Mouse (Mus musculus): ENCODE measurements around the gene Ppp1r14c. TPM values are rescaled to one million over a fixed set of nuclear protein-coding genes. Genes with fewer than 3 reads are reported as not detected.

The Ppp1r14c gene
- polyA plus RNA-seq, 1 experiment from 2014 or later = 315 TPM

- Histone ChIP-seq H3K27ac (replicated peaks in 1 of 2; ENCODE audit: control insufficient read depth in 1 of 2, insufficient read depth in 1 of 2, low read depth in 2 of 2, low read length in 2 of 2) (peak overlapping the region; percentile 74 to 83), H3K9me3 (ENCODE audit: control insufficient read depth, low read length) (no peaks in the 10 kb centered on the region), H3K36me3 (ENCODE audit: control insufficient read depth, insufficient read depth, low read length) (no peaks in the 10 kb centered on the region), H3K4me3 (ENCODE audit: control insufficient read depth in 1 of 2, insufficient read depth in 1 of 2, low read depth in 1 of 2, low read length in 2 of 2) (no peak overlapping the region), H3K4me2 (ENCODE audit: low read length) (peak overlapping the region; percentile 39), H3K4me1 (ENCODE audit: control insufficient read depth in 2 of 2, insufficient read depth in 2 of 2, low read length in 2 of 2) (peaks cover 37 to 68% of the 10 kb centered on the region in 2 experiments), H3K9ac (ENCODE audit: low read length) (no peak overlapping the region; the same call in 1 of the 2 replicates), H3K27me3 (ENCODE audit: control insufficient read depth, insufficient read depth, low read length) (no peaks in the 10 kb centered on the region)
- no peak for ATAC-seq (ENCODE audit: insufficient number of reproducible peaks, insufficient read depth, low FRiP score, low read depth)
- 28% methylated on average over 5 of the region's 5 CpGs for WGBS
Measured at GRCm38 (mm10) chr10:3394193-3394592, 28.3 kb downstream of the Ppp1r14c start.

GRCm38 (mm10) chr10:3394671-3395288, 28.9 kb downstream of the Ppp1r14c start:
- H3K4me2 ChIP-seq (ENCODE audit: low read length) = peak overlapping the region; percentile 39
- H3K27me3 ChIP-seq (ENCODE audit: control insufficient read depth, insufficient read depth, low read length) = no peaks in the 10 kb centered on the region
- peak; percentile 15; the same call in 1 of the 2 replicates for ATAC-seq (ENCODE audit: insufficient number of reproducible peaks, insufficient read depth, low FRiP score, low read depth)
- H3K9ac ChIP-seq (ENCODE audit: low read length) = no peak overlapping the region
- WGBS = 14% methylated on average over 4 of the region's 4 CpGs
- peaks cover 37 to 66% of the 10 kb centered on the region in 2 experiments for H3K4me1 ChIP-seq (ENCODE audit: control insufficient read depth in 2 of 2, insufficient read depth in 2 of 2, low read length in 2 of 2)
- peak overlapping the region; percentile 74 to 83 for H3K27ac ChIP-seq (replicated peaks in 1 of 2; ENCODE audit: control insufficient read depth in 1 of 2, insufficient read depth in 1 of 2, low read depth in 2 of 2, low read length in 2 of 2)
- H3K9me3 ChIP-seq (ENCODE audit: control insufficient read depth, low read length) = no peaks in the 10 kb centered on the region
- no peaks in the 10 kb centered on the region for H3K36me3 ChIP-seq (ENCODE audit: control insufficient read depth, insufficient read depth, low read length)
- no peak overlapping the region for H3K4me3 ChIP-seq (ENCODE audit: control insufficient read depth in 1 of 2, insufficient read depth in 1 of 2, low read depth in 1 of 2, low read length in 2 of 2)

- 9% methylated on average over 12 of the region's 12 CpGs for WGBS
- H3K4me1 ChIP-seq (ENCODE audit: control insufficient read depth in 2 of 2, insufficient read depth in 2 of 2, low read length in 2 of 2) = peaks cover 33 to 60% of the 10 kb centered on the region in 2 experiments
- H3K27me3 ChIP-seq (ENCODE audit: control insufficient read depth, insufficient read depth, low read length) = no peaks in the 10 kb centered on the region
- H3K9ac ChIP-seq (ENCODE audit: low read length) = no peak overlapping the region
- peak overlapping the region; percentile 74 to 83 for H3K27ac ChIP-seq (replicated peaks in 1 of 2; ENCODE audit: control insufficient read depth in 1 of 2, insufficient read depth in 1 of 2, low read depth in 2 of 2, low read length in 2 of 2)
- peak overlapping the region; percentile 39 for H3K4me2 ChIP-seq (ENCODE audit: low read length)
- H3K4me3 ChIP-seq (ENCODE audit: control insufficient read depth in 1 of 2, insufficient read depth in 1 of 2, low read depth in 1 of 2, low read length in 2 of 2) = no peak overlapping the region
- H3K36me3 ChIP-seq (ENCODE audit: control insufficient read depth, insufficient read depth, low read length) = no peaks in the 10 kb centered on the region
- H3K9me3 ChIP-seq (ENCODE audit: control insufficient read depth, low read length) = no peaks in the 10 kb centered on the region
- peak; percentile 78 for ATAC-seq (ENCODE audit: insufficient number of reproducible peaks, insufficient read depth, low FRiP score, low read depth)
Measured at GRCm38 (mm10) chr10:3395341-3395931, 29.6 kb downstream of the Ppp1r14c start.

- H3K4me3 ChIP-seq (ENCODE audit: control insufficient read depth in 1 of 2, insufficient read depth in 1 of 2, low read depth in 1 of 2, low read length in 2 of 2) = no peak overlapping the region
- ATAC-seq (ENCODE audit: insufficient number of reproducible peaks, insufficient read depth, low FRiP score, low read depth) = no peak
- H3K9ac ChIP-seq (ENCODE audit: low read length) = no peak overlapping the region
- H3K4me1 ChIP-seq (ENCODE audit: control insufficient read depth in 2 of 2, insufficient read depth in 2 of 2, low read length in 2 of 2) = peaks cover 33 to 58% of the 10 kb centered on the region in 2 experiments
- WGBS = 57% methylated on average over 10 of the region's 10 CpGs
- no peaks in the 10 kb centered on the region for H3K27me3 ChIP-seq (ENCODE audit: control insufficient read depth, insufficient read depth, low read length)
- peak overlapping the region; percentile 74 to 83 for H3K27ac ChIP-seq (replicated peaks in 1 of 2; ENCODE audit: control insufficient read depth in 1 of 2, insufficient read depth in 1 of 2, low read depth in 2 of 2, low read length in 2 of 2)
- H3K9me3 ChIP-seq (ENCODE audit: control insufficient read depth, low read length) = no peaks in the 10 kb centered on the region
- no peaks in the 10 kb centered on the region for H3K36me3 ChIP-seq (ENCODE audit: control insufficient read depth, insufficient read depth, low read length)
- H3K4me2 ChIP-seq (ENCODE audit: low read length) = peak overlapping the region; percentile 39
Measured at GRCm38 (mm10) chr10:3396008-3396795, 30.3 kb downstream of the Ppp1r14c start.

- no peaks in the 10 kb centered on the region for H3K27me3 ChIP-seq (ENCODE audit: control insufficient read depth, insufficient read depth, low read length)
- no peaks in the 10 kb centered on the region for H3K9me3 ChIP-seq (ENCODE audit: control insufficient read depth, low read length)
- ATAC-seq (ENCODE audit: insufficient number of reproducible peaks, insufficient read depth, low FRiP score, low read depth) = no peak
- H3K4me3 ChIP-seq (ENCODE audit: control insufficient read depth in 1 of 2, insufficient read depth in 1 of 2, low read depth in 1 of 2, low read length in 2 of 2) = no peak overlapping the region
- no peak overlapping the region for H3K4me2 ChIP-seq (ENCODE audit: low read length)
- no peaks in the 10 kb centered on the region for H3K36me3 ChIP-seq (ENCODE audit: control insufficient read depth, insufficient read depth, low read length)
- peak overlapping the region in 1 of 2 experiments; percentile 74; a peak in 1 of 4 replicates for H3K27ac ChIP-seq (replicated peaks in 1 of 2; ENCODE audit: control insufficient read depth in 1 of 2, insufficient read depth in 1 of 2, low read depth in 2 of 2, low read length in 2 of 2)
- 76% methylated on average over 3 of the region's 3 CpGs for WGBS
- H3K9ac ChIP-seq (ENCODE audit: low read length) = no peak overlapping the region
- H3K4me1 ChIP-seq (ENCODE audit: control insufficient read depth in 2 of 2, insufficient read depth in 2 of 2, low read length in 2 of 2) = peaks cover 32 to 67% of the 10 kb centered on the region in 2 experiments
Measured at GRCm38 (mm10) chr10:3397406-3397805, 31.5 kb downstream of the Ppp1r14c start.

GRCm38 (mm10) chr10:3398051-3398450, 32.2 kb downstream of the Ppp1r14c start:
- WGBS = 87% methylated on average over 5 of the region's 5 CpGs
- no peak overlapping the region for H3K9ac ChIP-seq (ENCODE audit: low read length)
- no peaks in the 10 kb centered on the region for H3K27me3 ChIP-seq (ENCODE audit: control insufficient read depth, insufficient read depth, low read length)
- H3K4me1 ChIP-seq (ENCODE audit: control insufficient read depth in 2 of 2, insufficient read depth in 2 of 2, low read length in 2 of 2) = peaks cover 32 to 68% of the 10 kb centered on the region in 2 experiments
- H3K27ac ChIP-seq (replicated peaks in 1 of 2; ENCODE audit: control insufficient read depth in 1 of 2, insufficient read depth in 1 of 2, low read depth in 2 of 2, low read length in 2 of 2) = peak overlapping the region in 1 of 2 experiments; percentile 19; a peak in 3 of 4 replicates
- no peaks in the 10 kb centered on the region for H3K36me3 ChIP-seq (ENCODE audit: control insufficient read depth, insufficient read depth, low read length)
- H3K4me2 ChIP-seq (ENCODE audit: low read length) = no peak overlapping the region
- no peak for ATAC-seq (ENCODE audit: insufficient number of reproducible peaks, insufficient read depth, low FRiP score, low read depth)
- H3K9me3 ChIP-seq (ENCODE audit: control insufficient read depth, low read length) = no peaks in the 10 kb centered on the region
- H3K4me3 ChIP-seq (ENCODE audit: control insufficient read depth in 1 of 2, insufficient read depth in 1 of 2, low read depth in 1 of 2, low read length in 2 of 2) = no peak overlapping the region

GRCm38 (mm10) chr10:3402284-3402683, 36.4 kb downstream of the Ppp1r14c start:
- ATAC-seq (ENCODE audit: insufficient number of reproducible peaks, insufficient read depth, low FRiP score, low read depth) = no peak
- H3K4me1 ChIP-seq (ENCODE audit: control insufficient read depth in 2 of 2, insufficient read depth in 2 of 2, low read length in 2 of 2) = peaks cover 8 to 55% of the 10 kb centered on the region in 2 experiments
- H3K9me3 ChIP-seq (ENCODE audit: control insufficient read depth, low read length) = no peaks in the 10 kb centered on the region
- H3K4me3 ChIP-seq (ENCODE audit: control insufficient read depth in 1 of 2, insufficient read depth in 1 of 2, low read depth in 1 of 2, low read length in 2 of 2) = no peak overlapping the region
- H3K36me3 ChIP-seq (ENCODE audit: control insufficient read depth, insufficient read depth, low read length) = peaks cover 13% of the 10 kb centered on the region; the same call in 1 of the 2 replicates
- H3K27me3 ChIP-seq (ENCODE audit: control insufficient read depth, insufficient read depth, low read length) = no peaks in the 10 kb centered on the region
- 71% methylated on average over 5 of the region's 5 CpGs for WGBS
- H3K9ac ChIP-seq (ENCODE audit: low read length) = no peak overlapping the region
- H3K4me2 ChIP-seq (ENCODE audit: low read length) = no peak overlapping the region
- H3K27ac ChIP-seq (replicated peaks in 1 of 2; ENCODE audit: control insufficient read depth in 1 of 2, insufficient read depth in 1 of 2, low read depth in 2 of 2, low read length in 2 of 2) = no peak overlapping the region

All from heart, embryonic 14.5 days (tissue).